Mouse (Mus musculus) 3134 (cell line): ENCODE results near the gene Sparc.
A peak's percentile ranks its signal among the peaks of the same experiment; 100 is the strongest.

Experiments
- DNase-seq: peaks from one replicate; pipeline ENCODE4 v3.0.0-alpha.2; 2011; ENCODE audit warnings: low spot score; ENCODE audit not compliant: insufficient read length; ENCODE audit errors: extremely low read depth

Gene Sparc

GRCm38 (mm10) chr11:55407133-55407532 is 15.8 kb downstream of the Sparc start:
- no peak for DNase-seq

GRCm38 (mm10) chr11:55405601-55406469 is 17.1 kb downstream of the Sparc start:
- DNase-seq: peak; percentile 78

- DNase-seq: no peak
Observed at GRCm38 (mm10) chr11:55404659-55405457, 18.1 kb downstream of the Sparc start.

- no peak for DNase-seq
Observed at GRCm38 (mm10) chr11:55400863-55401262, 22.1 kb downstream of the Sparc start.

GRCm38 (mm10) chr11:55398371-55398770 is 24.6 kb downstream of the Sparc start:
- DNase-seq: no peak

- no peak for DNase-seq
Observed at GRCm38 (mm10) chr11:55397441-55397840, 25.5 kb downstream of the Sparc start.

- no peak for DNase-seq
Observed at GRCm38 (mm10) chr11:55397036-55397435, 25.9 kb downstream of the Sparc start.

- DNase-seq: no peak
Observed at GRCm38 (mm10) chr11:55395073-55395642, 27.8 kb downstream of the Sparc start.

- DNase-seq: no peak
Observed at GRCm38 (mm10) chr11:55394592-55394991, 28.4 kb downstream of the Sparc start.

GRCm38 (mm10) chr11:55392474-55392873 is 30.5 kb downstream of the Sparc start:
- DNase-seq: peak; percentile 47

- no peak for DNase-seq
Observed at GRCm38 (mm10) chr11:55389778-55390177, 33.2 kb downstream of the Sparc start.

GRCm38 (mm10) chr11:55387576-55387975 is 35.4 kb downstream of the Sparc start:
- no peak for DNase-seq

GRCm38 (mm10) chr11:55386424-55387063 is 36.4 kb downstream of the Sparc start:
- DNase-seq: peak; percentile 61

GRCm38 (mm10) chr11:55383463-55384045 is 39.4 kb downstream of the Sparc start:
- no peak for DNase-seq

- no peak for DNase-seq
Observed at GRCm38 (mm10) chr11:55380908-55381307, 42.1 kb downstream of the Sparc start.

- peak; percentile 68 for DNase-seq
Observed at GRCm38 (mm10) chr11:55378371-55378770, 44.6 kb downstream of the Sparc start.

- DNase-seq: no peak
Observed at GRCm38 (mm10) chr11:55373838-55374237, 49.1 kb downstream of the Sparc start.

GRCm38 (mm10) chr11:55373373-55373772 is 49.6 kb downstream of the Sparc start:
- DNase-seq: no peak

GRCm38 (mm10) chr11:55372001-55372400 is 51.0 kb downstream of the Sparc start:
- DNase-seq: no peak

- no peak for DNase-seq
Observed at GRCm38 (mm10) chr11:55369093-55369471, 53.9 kb downstream of the Sparc start.
